Mouse (Mus musculus) bone marrow macrophage, adult 2 months (primary cell): ENCODE data around the gene Exoc3l4. TPM values are rescaled to one million over a fixed set of nuclear protein-coding genes. Genes with fewer than 3 reads are reported as not detected.

ENCODE experiments used
- H3K27ac ChIP-seq: 2 replicates; pipeline ENCODE4 v1.5.1; 2012; ENCODE audit warnings: low read depth, low read length; ENCODE audit not compliant: insufficient read depth
- H3K4me1 ChIP-seq: 2 replicates; pipeline ENCODE4 v1.6.1; 2012; ENCODE audit warnings: low read length; ENCODE audit not compliant: control insufficient read depth, insufficient read depth
- H3K4me3 ChIP-seq: 2 replicates; pipeline ENCODE4 v1.5.1; 2012; ENCODE audit warnings: mild to moderate bottlenecking, low read length, moderate library complexity; ENCODE audit not compliant: insufficient read depth
- CTCF ChIP-seq: IDR thresholded peaks from 2 replicates; pipeline ENCODE4 v1.5.1; 2012; ENCODE audit warnings: low read depth, mild to moderate bottlenecking, low read length, moderate library complexity
- POLR2A ChIP-seq: IDR thresholded peaks from 2 replicates; pipeline ENCODE4 v1.6.1; 2012; ENCODE audit warnings: mild to moderate bottlenecking, low read depth, low read length, borderline replicate concordance
- polyA plus RNA-seq: library from polyadenylated mRNA; stranded (reverse); fragments of >200 nt; gene quantifications from 2 replicates; pipeline ENCODE4 v1.2.4, GENCODE M21; 2012; ENCODE audit not compliant: missing spikeins, insufficient read depth, insufficient read length

The Exoc3l4 gene
- polyA plus RNA-seq, 1 experiment, result 8.0 TPM

DNA sequence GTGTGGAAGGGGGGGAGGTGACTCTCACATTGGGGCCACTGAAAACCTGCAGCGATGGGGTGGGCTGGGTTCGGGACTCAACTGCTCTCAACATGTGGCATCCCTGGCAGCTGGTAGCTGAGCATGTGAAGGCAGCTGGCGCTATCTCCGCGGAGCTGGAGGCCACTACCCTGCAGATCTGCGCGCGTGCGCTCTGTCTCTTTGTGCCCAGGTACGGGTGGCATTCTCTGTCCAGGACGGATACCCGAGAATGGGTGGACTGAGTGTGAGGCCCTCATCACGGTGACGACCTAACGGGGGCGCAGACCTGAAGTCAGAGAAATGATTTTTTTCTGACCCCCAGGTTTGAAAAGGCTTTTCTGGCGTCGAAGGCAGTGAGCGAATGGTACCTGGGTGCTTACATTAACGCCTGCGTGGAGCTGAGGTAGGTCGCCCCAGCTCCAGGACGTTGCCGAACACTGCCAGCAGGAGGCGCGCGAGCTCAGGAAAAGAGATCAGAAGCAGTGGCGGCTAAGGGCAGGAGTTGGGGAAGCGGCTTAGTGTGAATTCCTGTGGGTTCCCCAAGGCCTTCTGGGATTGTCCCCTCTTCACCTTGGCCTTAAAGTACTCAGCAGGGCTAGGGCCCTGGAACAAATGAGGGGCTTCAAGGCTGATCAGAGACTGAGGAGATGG, 9.1 kb downstream of the Exoc3l4 start:
- H3K27ac ChIP-seq, result no peak overlapping the region
- peak; percentile 77 for TF ChIP-seq CTCF
- TF ChIP-seq POLR2A, result no peak
- no peak overlapping the region for H3K4me3 ChIP-seq
- peaks cover 39% of the 10 kb centered on the region for H3K4me1 ChIP-seq

DNA sequence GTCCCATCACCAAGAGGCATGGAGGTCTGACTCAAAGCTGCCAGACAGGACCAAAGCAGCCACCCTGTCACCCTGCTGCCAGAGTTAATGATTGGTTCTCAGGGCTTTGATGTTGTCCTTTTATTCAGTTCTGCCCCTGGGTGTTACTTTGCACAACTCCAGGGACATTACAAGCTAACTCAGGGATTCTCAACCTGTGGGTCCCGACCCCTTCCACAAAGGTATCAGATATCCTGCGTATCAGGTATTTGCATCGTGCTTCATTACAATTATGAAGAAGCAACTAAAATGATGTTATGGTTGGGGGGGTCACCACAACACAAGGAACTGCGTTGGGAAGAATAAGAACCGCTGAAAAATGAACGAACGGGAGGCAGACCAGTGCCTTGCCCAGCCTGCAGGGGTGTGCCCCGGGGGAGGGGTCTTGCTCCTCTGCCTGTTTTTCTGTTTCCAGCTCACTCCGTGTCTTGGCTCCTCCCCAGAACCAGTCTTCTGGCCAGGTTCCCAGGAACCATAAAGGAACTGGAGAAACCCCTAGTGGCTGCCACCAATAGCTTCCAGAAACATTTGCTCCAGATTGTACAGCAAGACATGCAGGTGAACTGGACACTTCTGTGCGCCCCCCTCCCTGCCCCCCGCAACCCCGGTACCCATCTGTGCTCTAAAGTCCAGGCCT, 10.8 kb downstream of the Exoc3l4 start:
- H3K4me1 ChIP-seq, result peaks cover 55% of the 10 kb centered on the region
- TF ChIP-seq POLR2A (no peak), CTCF (no peak)
- H3K27ac ChIP-seq, result no peak overlapping the region
- H3K4me3 ChIP-seq, result no peak overlapping the region

GRCm38 (mm10) chr12:111428364-111428763, 11.5 kb downstream of the Exoc3l4 start:
- TF ChIP-seq POLR2A, result no peak
- TF ChIP-seq CTCF, result no peak
- Histone ChIP-seq H3K4me3 (no peak overlapping the region), H3K4me1 (peaks cover 61% of the 10 kb centered on the region), H3K27ac (peak overlapping the region; percentile 99)

GRCm38 (mm10) chr12:111428961-111429911, 12.4 kb downstream of the Exoc3l4 start:
- peaks cover 69% of the 10 kb centered on the region for H3K4me1 ChIP-seq
- 0 out of 2 replicates have a peak, but pooled peaks have one; percentile 8 for TF ChIP-seq CTCF
- TF ChIP-seq POLR2A, result no peak
- H3K4me3 ChIP-seq, result peak overlapping the region; percentile 57
- peak overlapping the region; percentile 99 for H3K27ac ChIP-seq

GRCm38 (mm10) chr12:111430049-111430867, 13.4 kb downstream of the Exoc3l4 start:
- Histone ChIP-seq H3K4me1 (peaks cover 79% of the 10 kb centered on the region), H3K27ac (peak overlapping the region; percentile 99), H3K4me3 (peak overlapping the region; percentile 57)
- TF ChIP-seq POLR2A (no peak), CTCF (no peak)

DNA sequence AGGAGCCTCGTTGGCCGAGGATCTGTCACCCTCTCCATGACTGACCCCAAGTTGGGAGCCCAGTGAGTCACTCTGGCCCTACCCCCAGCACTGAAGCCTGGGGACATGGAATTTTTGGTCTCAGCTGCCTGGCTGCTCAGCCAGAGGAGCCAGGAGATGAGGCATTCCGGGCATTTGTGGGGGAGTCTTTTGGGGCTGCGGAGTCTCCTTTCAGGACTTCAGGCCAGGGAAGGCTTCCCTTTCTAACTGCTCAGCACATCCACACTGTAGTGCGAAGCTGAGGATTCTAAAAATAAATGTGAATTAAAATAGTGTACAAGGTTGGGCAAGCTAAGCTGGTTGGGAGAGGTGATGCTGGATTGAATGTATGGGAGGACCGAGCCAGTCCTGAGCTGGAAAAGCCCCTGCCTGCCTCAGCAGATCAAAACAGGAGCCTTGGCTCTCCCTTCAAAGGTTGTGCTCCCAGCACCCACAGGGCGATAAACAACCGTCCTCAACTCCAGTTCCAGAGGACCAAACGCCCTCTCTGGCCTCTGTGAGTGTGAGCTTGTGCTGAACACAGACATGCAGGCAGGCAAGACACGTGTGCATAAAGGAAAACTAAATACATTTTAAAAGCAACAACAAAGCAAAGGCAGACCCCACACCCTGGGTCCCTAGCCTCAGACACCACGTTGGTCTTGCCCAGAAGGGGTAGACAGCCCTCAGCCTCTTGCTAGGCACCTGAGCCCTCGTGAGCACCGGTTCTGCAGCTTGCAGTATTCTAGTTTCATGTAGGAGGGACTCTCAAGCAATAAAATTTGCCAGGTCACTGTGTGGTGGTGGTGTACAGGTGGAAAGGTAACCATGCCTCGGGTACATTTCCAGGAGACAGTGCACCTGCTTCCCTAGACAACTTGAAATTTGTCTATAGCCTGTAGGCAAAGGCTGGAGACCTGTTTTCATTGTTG, 14.3 kb downstream of the Exoc3l4 start:
- Histone ChIP-seq H3K4me3 (peak overlapping the region; percentile 29), H3K4me1 (peaks cover 82% of the 10 kb centered on the region), H3K27ac (peak overlapping the region; percentile 99)
- TF ChIP-seq CTCF (no peak), POLR2A (no peak)

- TF ChIP-seq POLR2A, result no peak
- no peak for TF ChIP-seq CTCF
- Histone ChIP-seq H3K27ac (peak overlapping the region; percentile 99), H3K4me1 (peaks cover 86% of the 10 kb centered on the region), H3K4me3 (no peak overlapping the region)
Observed at GRCm38 (mm10) chr12:111432097-111432496, 15.3 kb downstream of the Exoc3l4 start.

GRCm38 (mm10) chr12:111432751-111433331, 16.0 kb downstream of the Exoc3l4 start:
- peak overlapping the region; percentile 61 for H3K27ac ChIP-seq
- TF ChIP-seq POLR2A (no peak), CTCF (no peak)
- no peak overlapping the region for H3K4me3 ChIP-seq
- H3K4me1 ChIP-seq, result peaks cover 83% of the 10 kb centered on the region
